In the genomic region with DNA sequence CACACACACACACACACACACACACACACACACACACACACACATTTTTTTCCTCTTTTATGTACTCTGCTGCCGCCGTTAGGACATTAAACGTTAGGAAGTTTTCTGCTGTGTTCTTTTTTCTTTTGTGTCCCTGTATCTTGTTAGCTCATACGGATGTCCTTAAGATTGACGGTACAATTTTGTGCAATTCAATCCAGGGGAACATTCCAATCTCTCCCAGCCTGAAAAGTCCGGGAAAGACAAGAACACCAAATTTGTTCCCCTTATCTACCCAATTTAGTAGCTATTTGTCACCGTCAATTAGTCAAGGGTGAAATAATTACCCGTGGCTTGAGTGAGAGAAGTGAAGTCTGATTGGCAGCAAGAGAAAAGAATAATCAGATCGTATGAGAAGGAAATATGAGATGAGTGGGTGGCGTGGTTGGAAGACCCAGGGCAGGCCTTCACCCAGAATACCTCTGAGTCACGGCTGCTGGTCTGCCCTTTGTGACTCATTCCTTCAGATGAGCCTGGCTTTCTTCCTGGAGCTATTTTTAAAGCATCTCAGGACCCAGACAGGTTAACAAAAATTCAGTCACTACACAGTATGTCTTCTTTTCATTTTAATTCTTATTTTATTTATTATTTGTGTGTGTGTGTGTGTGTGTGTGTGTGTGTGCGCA, we compare ENCODE assay signal across 12 mouse cellular contexts.
DNase-seq lines count a peak whose midpoint lies in the region; ATAC-seq and TF ChIP-seq lines count a peak whose summit lies in the region.
"Had no signal": no experiment of that assay in that cellular context is flagged by ENCODE, and none has a peak within 500 bp of the region (broad histone marks: within the 10 kb centered on the region; RNA-seq: fewer than 3 reads in every experiment).

No protein-coding gene starts in this region.

- no peaks in the 10 kb centered on the region for H3K79me2 ChIP-seq in C2C12 (ENCODE audit: control insufficient read depth, insufficient read depth)

- H3K36me3 ChIP-seq in hindbrain, postnatal 0 days (ENCODE audit: insufficient read depth, low read length) = no peaks in the 10 kb centered on the region
- H3K36me3 ChIP-seq in hindbrain, embryonic 16.5 days (ENCODE audit: control insufficient read depth, insufficient read depth, low read length) = no peaks in the 10 kb centered on the region
- no peaks in the 10 kb centered on the region for H3K36me3 ChIP-seq in C2C12 (ENCODE audit: control insufficient read depth, insufficient read depth)
- H3K36me3 ChIP-seq in kidney, adult 2 months (ENCODE audit: control insufficient read depth, insufficient read depth, low read length) = no peaks in the 10 kb centered on the region
- H3K36me3 ChIP-seq: embryonic facial prominence, embryonic 15.5 days; liver, embryonic 12.5 days had no signal

- peak; percentile 3 for DNase-seq in hindbrain, postnatal 0 days (ENCODE audit: low spot score)
- DNase-seq in 3134 (ENCODE audit: extremely low read depth, insufficient read length, low spot score) = peak; percentile 83
- DNase-seq in embryo, embryonic 10.5 days (ENCODE audit: low spot score) = peak; percentile 22
- no peak for DNase-seq in spleen, postnatal 14 days (ENCODE audit: low spot score in 2 of 2)
- no peak for DNase-seq in kidney, adult 2 months
- no peak for DNase-seq in kidney, postnatal 10 days
- DNase-seq: thymus, postnatal 25 days had no signal

- H3K4me1 ChIP-seq in hindbrain, postnatal 0 days (ENCODE audit: insufficient read depth, low read length) = no peaks in the 10 kb centered on the region
- H3K4me1 ChIP-seq in hindbrain, embryonic 16.5 days (ENCODE audit: control insufficient read depth, insufficient read depth, low read depth, low read length) = no peaks in the 10 kb centered on the region
- H3K4me1 ChIP-seq in kidney, adult 2 months (ENCODE audit: control insufficient read depth, insufficient read depth, low read length) = no peaks in the 10 kb centered on the region
- H3K4me1 ChIP-seq: liver, embryonic 12.5 days; megakaryocyte, embryonic 14.5 days had no signal

- no peak overlapping the region for H3K4me3 ChIP-seq in hindbrain, postnatal 0 days (ENCODE audit: low read length)
- no peak overlapping the region for H3K4me3 ChIP-seq in hindbrain, embryonic 16.5 days (ENCODE audit: low read length)
- no peak overlapping the region for H3K4me3 ChIP-seq in C2C12 (ENCODE audit: insufficient read depth, poor library complexity, severe bottlenecking)
- no peak overlapping the region for H3K4me3 ChIP-seq in kidney, adult 2 months (ENCODE audit: insufficient read depth, low read depth, low read length)
- H3K4me3 ChIP-seq: embryonic facial prominence, embryonic 15.5 days; liver, embryonic 12.5 days; megakaryocyte, embryonic 14.5 days had no signal

- peak; percentile 23; the same call in 1 of the 2 replicates for TF ChIP-seq CTCF in hindbrain, postnatal 0 days (IDR thresholded peaks at IDR 0.05; ENCODE audit: low read depth)
- no peak for TF ChIP-seq CTCF in C2C12 (IDR thresholded peaks at IDR 0.05; ENCODE audit: control insufficient read depth, insufficient read depth, insufficient read length)
- TF ChIP-seq CTCF in kidney, adult 2 months (conservative IDR thresholded peaks at IDR 0.05; ENCODE audit: insufficient read depth, insufficient read length, low read depth, low read length) = no peak

- peaks cover 5% of the 10 kb centered on the region; the same call in 1 of the 2 replicates for H3K9me3 ChIP-seq in hindbrain, postnatal 0 days (ENCODE audit: low read length)
- H3K9me3 ChIP-seq in hindbrain, embryonic 16.5 days (ENCODE audit: control insufficient read depth, low read length) = peaks cover 2% of the 10 kb centered on the region
- H3K9me3 ChIP-seq: liver, embryonic 12.5 days had no signal

- ATAC-seq in hindbrain, postnatal 0 days = no peak
- ATAC-seq in hindbrain, embryonic 16.5 days = no peak
- ATAC-seq: liver, embryonic 12.5 days had no signal

- H3ac ChIP-seq in C2C12 (ENCODE audit: control insufficient read depth, insufficient read length, low read depth) = no peak overlapping the region

- no peak for TF ChIP-seq POLR2A in kidney, adult 2 months (IDR thresholded peaks at IDR 0.05; ENCODE audit: low read depth, low read length)

- H3K27me3 ChIP-seq in hindbrain, postnatal 0 days (ENCODE audit: insufficient read depth, low read length) = no peaks in the 10 kb centered on the region
- no peaks in the 10 kb centered on the region for H3K27me3 ChIP-seq in hindbrain, embryonic 16.5 days (replicated peaks; ENCODE audit: control insufficient read depth, insufficient read depth, low read length)
- H3K27me3 ChIP-seq in C2C12 (ENCODE audit: control insufficient read depth, insufficient read depth, insufficient read length) = no peaks in the 10 kb centered on the region
- no peaks in the 10 kb centered on the region for H3K27me3 ChIP-seq in kidney, adult 2 months (replicated peaks; ENCODE audit: control insufficient read depth, insufficient read depth, low read length)
- H3K27me3 ChIP-seq: embryonic facial prominence, embryonic 15.5 days; liver, embryonic 12.5 days; megakaryocyte, embryonic 14.5 days had no signal

- whole genome bisulfite sequencing in hindbrain, postnatal 0 days = 37% methylated on average over 12 of the region's 12 CpGs
- WGBS in hindbrain, embryonic 16.5 days = 39% methylated on average over 12 of the region's 12 CpGs
- 31% methylated on average over 12 of the region's 12 CpGs for WGBS in kidney, adult 2 months

- no peak overlapping the region for H3K4me2 ChIP-seq in hindbrain, postnatal 0 days (ENCODE audit: low read depth, low read length)
- H3K4me2 ChIP-seq in hindbrain, embryonic 16.5 days (ENCODE audit: low read length) = no peak overlapping the region
- H3K4me2 ChIP-seq: embryonic facial prominence, embryonic 15.5 days; liver, embryonic 12.5 days had no signal

- H3K27ac ChIP-seq in hindbrain, postnatal 0 days = no peak overlapping the region
- H3K27ac ChIP-seq in hindbrain, embryonic 16.5 days (ENCODE audit: low read depth, low read length) = no peak overlapping the region
- no peak overlapping the region for H3K27ac ChIP-seq in kidney, adult 2 months (ENCODE audit: insufficient read depth, low read depth, low read length)
- H3K27ac ChIP-seq: embryonic facial prominence, embryonic 15.5 days; liver, embryonic 12.5 days had no signal

- no peak overlapping the region for H3K9ac ChIP-seq in hindbrain, postnatal 0 days (replicated peaks; ENCODE audit: low read length)
- H3K9ac ChIP-seq in hindbrain, embryonic 16.5 days (ENCODE audit: low read depth, low read length) = no peak overlapping the region
- H3K9ac ChIP-seq: embryonic facial prominence, embryonic 15.5 days; liver, embryonic 12.5 days had no signal

- no peaks in the 10 kb centered on the region for H3K79me3 ChIP-seq in C2C12 (ENCODE audit: low read depth)

TF ChIP-seq in C2C12, 6 proteins besides CTCF, POLR2A, EP300 and RAD21:
- peak; percentile 52 for TF ChIP-seq MAX (IDR thresholded peaks at IDR 0.05)
- TF ChIP-seq FOSL1 (IDR thresholded peaks at IDR 0.05; ENCODE audit: insufficient read depth, low read length, poor library complexity, severe bottlenecking) = peak; percentile 83
- no peak for TF ChIP-seq MYOG (IDR thresholded peaks at IDR 0.05; ENCODE audit: control insufficient read depth, extremely low read depth, insufficient read length)
TF ChIP-seq in C2C12: peak in this region for 2.

Comparison
In these comparisons a context has a peak if more than half of its experiments do, and no peak if none do; other contexts are left out.
1. DNase-seq: peak in hindbrain, postnatal 0 days (single experiment), 3134 (single experiment) and embryo, embryonic 10.5 days (single experiment); none in spleen, postnatal 14 days (0 of 2), kidney, adult 2 months (single experiment) and kidney, postnatal 10 days (single experiment).